Mouse (Mus musculus) right cerebral cortex, postnatal 4 days (tissue): ENCODE data around the gene Gm11060.
A peak's percentile ranks its signal among the peaks of the same experiment; 100 is the strongest.

Experiments used
- DNase-seq: peaks from one replicate; pipeline ENCODE4 v3.0.0-alpha.2; 2022

Gm11060 gene

GRCm38 (mm10) chr2:105122216-105122615 lies 30.4 kb downstream of the Gm11060 start:
- DNase-seq, result no peak

GRCm38 (mm10) chr2:105122886-105123285 lies 31.1 kb downstream of the Gm11060 start:
- no peak for DNase-seq

GRCm38 (mm10) chr2:105123431-105123830 lies 31.6 kb downstream of the Gm11060 start:
- DNase-seq, result no peak

- no peak for DNase-seq
Observed at GRCm38 (mm10) chr2:105123881-105124280, 32.1 kb downstream of the Gm11060 start.

- DNase-seq, result no peak
Observed at GRCm38 (mm10) chr2:105124391-105124790, 32.6 kb downstream of the Gm11060 start.

- DNase-seq, result no peak
Observed at GRCm38 (mm10) chr2:105125205-105125604, 33.4 kb downstream of the Gm11060 start.

- no peak for DNase-seq
Observed at GRCm38 (mm10) chr2:105125641-105126040, 33.8 kb downstream of the Gm11060 start.

GRCm38 (mm10) chr2:105126279-105126678 lies 34.5 kb downstream of the Gm11060 start, which contains the start of gene Wt1:
Gene Wt1, plus strand, starts transcription at chr2:105126529.
- no peak for DNase-seq

GRCm38 (mm10) chr2:105126691-105127530 lies 35.1 kb downstream of the Gm11060 start:
- no peak for DNase-seq

- DNase-seq, result no peak
Observed at GRCm38 (mm10) chr2:105127531-105128480, 36.0 kb downstream of the Gm11060 start.

- no peak for DNase-seq
Observed at GRCm38 (mm10) chr2:105128564-105128963, 36.7 kb downstream of the Gm11060 start.

- DNase-seq, result no peak
Observed at GRCm38 (mm10) chr2:105130351-105131060, 38.7 kb downstream of the Gm11060 start.

GRCm38 (mm10) chr2:105131061-105131810 lies 39.4 kb downstream of the Gm11060 start:
- no peak for DNase-seq

- no peak for DNase-seq
Observed at GRCm38 (mm10) chr2:105131811-105132100, 39.9 kb downstream of the Gm11060 start.

GRCm38 (mm10) chr2:105132300-105132699 lies 40.5 kb downstream of the Gm11060 start:
- no peak for DNase-seq

GRCm38 (mm10) chr2:105132933-105133795 lies 41.3 kb downstream of the Gm11060 start:
- DNase-seq, result no peak

GRCm38 (mm10) chr2:105134296-105134695 lies 42.5 kb downstream of the Gm11060 start:
- peak; percentile 57 for DNase-seq

GRCm38 (mm10) chr2:105139471-105139870 lies 47.7 kb downstream of the Gm11060 start:
- DNase-seq, result no peak

- DNase-seq, result no peak
Observed at GRCm38 (mm10) chr2:105141371-105141770, 49.6 kb downstream of the Gm11060 start.
